ENCODE assay signal across 8 mouse cellular contexts in genomic region chr9:65215494-65216126, GRCm38 (mm10). TPM values are rescaled to one million over a fixed set of nuclear protein-coding genes. Genes with fewer than 3 reads are reported as not detected.
DNase-seq lines count a peak whose midpoint lies in the region; ATAC-seq and TF ChIP-seq lines count a peak whose summit lies in the region.

No protein-coding gene starts in this region.

- 0 out of 2 replicates have a peak, but pooled peaks cover 2% of the 10 kb centered on the region for H3K4me1 ChIP-seq in forebrain, postnatal 0 days (ENCODE audit: insufficient read depth)
- H3K4me1 ChIP-seq in limb, embryonic 13.5 days = peaks cover 13% of the 10 kb centered on the region; the same call in 1 of the 2 replicates
- peaks cover 8% of the 10 kb centered on the region for H3K4me1 ChIP-seq in neural tube, embryonic 12.5 days

- no peaks in the 10 kb centered on the region for H3K36me3 ChIP-seq in forebrain, postnatal 0 days (ENCODE audit: insufficient read depth)
- H3K36me3 ChIP-seq in limb, embryonic 13.5 days = no peaks in the 10 kb centered on the region
- H3K36me3 ChIP-seq in neural tube, embryonic 12.5 days = no peaks in the 10 kb centered on the region

- H3K27ac ChIP-seq in forebrain, postnatal 0 days (ENCODE audit: low read depth, low read length) = peak overlapping the region; percentile 85
- H3K27ac ChIP-seq in limb, embryonic 13.5 days = peak overlapping the region; percentile 77
- H3K27ac ChIP-seq in neural tube, embryonic 12.5 days = peak overlapping the region; percentile 79

- H3K9me3 ChIP-seq in forebrain, postnatal 0 days (ENCODE audit: low read length) = no peaks in the 10 kb centered on the region
- no peaks in the 10 kb centered on the region for H3K9me3 ChIP-seq in limb, embryonic 13.5 days
- no peaks in the 10 kb centered on the region for H3K9me3 ChIP-seq in neural tube, embryonic 12.5 days

- WGBS in forebrain, postnatal 0 days = 12% methylated on average over 31 of the region's 31 CpGs
- WGBS in limb, embryonic 13.5 days = 7% methylated on average over 31 of the region's 31 CpGs
- WGBS in neural tube, embryonic 12.5 days = 11% methylated on average over 31 of the region's 31 CpGs

- TF ChIP-seq CTCF in forebrain, postnatal 0 days (IDR thresholded peaks at IDR 0.05; ENCODE audit: low read depth) = no peak

- H3K4me2 ChIP-seq in forebrain, postnatal 0 days (ENCODE audit: low read depth) = peak overlapping the region; percentile 96
- peak overlapping the region; percentile 94 for H3K4me2 ChIP-seq in limb, embryonic 13.5 days (replicated peaks)
- H3K4me2 ChIP-seq in neural tube, embryonic 12.5 days (replicated peaks) = peak overlapping the region; percentile 90

- ATAC-seq in forebrain, postnatal 0 days = no peak; the same call in 1 of the 2 replicates
- ATAC-seq in limb, embryonic 13.5 days (ENCODE audit: low FRiP score, low read depth) = peak; percentile 2; the same call in 1 of the 2 replicates
- ATAC-seq in neural tube, embryonic 12.5 days (ENCODE audit: low FRiP score, low read depth) = peak; percentile 45; the same call in 1 of the 2 replicates

- peak overlapping the region; percentile 61 for H3K4me3 ChIP-seq in forebrain, postnatal 0 days (ENCODE audit: low read depth, low read length)
- H3K4me3 ChIP-seq in limb, embryonic 13.5 days = peak overlapping the region; percentile 73
- peak overlapping the region; percentile 58 for H3K4me3 ChIP-seq in neural tube, embryonic 12.5 days

- H3K9ac ChIP-seq in forebrain, postnatal 0 days = peak overlapping the region; percentile 89
- peak overlapping the region; percentile 86 for H3K9ac ChIP-seq in limb, embryonic 13.5 days
- peak overlapping the region; percentile 83 for H3K9ac ChIP-seq in neural tube, embryonic 12.5 days

- H3K27me3 ChIP-seq in forebrain, postnatal 0 days (ENCODE audit: insufficient read depth, low read length) = no peaks in the 10 kb centered on the region
- H3K27me3 ChIP-seq in limb, embryonic 13.5 days = no peaks in the 10 kb centered on the region
- H3K27me3 ChIP-seq in neural tube, embryonic 12.5 days (replicated peaks) = no peaks in the 10 kb centered on the region

- DNase-seq in embryo, embryonic 10 days (ENCODE audit: low spot score) = peak; percentile 66
- no peak for DNase-seq in embryo, embryonic 9.5 days (ENCODE audit: extremely low spot score)
- DNase-seq in NIH3T3 (ENCODE audit: low read depth) = peak; percentile 66
- DNase-seq in forebrain, postnatal 0 days = no peak
- no peak for DNase-seq in left cerebral cortex, adult 8-10 months (ENCODE audit: low spot score in 2 of 2)
- DNase-seq in gastrocnemius, adult 8-10 months (ENCODE audit: low spot score in 2 of 2) = no peak

RNA-seq across cellular contexts. Expression of gene Parp16, which starts 20.5 kb away (rescaled TPM):
- 6.1 and 6.3 TPM in 2 replicates for total RNA-seq in forebrain, postnatal 0 days (2014; rRNA removed)
- polyA plus RNA-seq in forebrain, postnatal 0 days (2015; fragmentation: Nextera tagmentation; extraction: Ambion mirVana) = 4.2 and 6.7 TPM in 2 replicates
- 7.0 and 7.1 TPM in 2 replicates for polyA plus RNA-seq in limb, embryonic 13.5 days (2015; fragmentation: Nextera tagmentation; extraction: Ambion mirVana)
- 5.4 and 5.7 TPM in 2 replicates for polyA plus RNA-seq in neural tube, embryonic 12.5 days (2016; fragmentation: Nextera tagmentation; extraction: Ambion mirVana)
- total RNA-seq in left cerebral cortex, adult 8-10 months (2022) = 1 to 10 TPM; 3.4 to 4.8 (median 4.0) TPM
- 1 to 10 TPM; 3.3 to 5.2 (median 4.1) TPM for total RNA-seq in gastrocnemius, adult 8-10 months (2022)

RNA-seq across cellular contexts. Expression of gene Cilp, which starts 49.4 kb away (rescaled TPM):
- total RNA-seq in forebrain, postnatal 0 days (2014; rRNA removed) = 0.14 and 0.46 TPM in 2 replicates
- 0.09 and 0.16 TPM in 2 replicates for polyA plus RNA-seq in forebrain, postnatal 0 days (2015; fragmentation: Nextera tagmentation; extraction: Ambion mirVana)
- polyA plus RNA-seq in limb, embryonic 13.5 days (2015; fragmentation: Nextera tagmentation; extraction: Ambion mirVana) = 1.9 TPM in 2 replicates
- 0.33 and 0.47 TPM in 2 replicates for polyA plus RNA-seq in neural tube, embryonic 12.5 days (2016; fragmentation: Nextera tagmentation; extraction: Ambion mirVana)
- under 1 TPM in 3 of 4 experiments, not detected in 1; 0.13 to 0.23 (median 0.19) TPM for total RNA-seq in left cerebral cortex, adult 8-10 months (2022)
- total RNA-seq in gastrocnemius, adult 8-10 months (2022) = 10 to 100 TPM in 2 of 4 experiments, 1 to 10 TPM in 2; 3.3 to 14.7 (median 9.6) TPM

Comparison
In these comparisons a context has a peak if more than half of its experiments do, and no peak if none do; other contexts are left out.
1. DNase-seq: peak in embryo, embryonic 10 days (single experiment) and NIH3T3 (single experiment); none in embryo, embryonic 9.5 days (single experiment), forebrain, postnatal 0 days (single experiment), left cerebral cortex, adult 8-10 months (0 of 2) and gastrocnemius, adult 8-10 months (0 of 2).
2. Peak in every context shown above with its lines, with median percentiles within 50 percentile points of each other: H3K27ac ChIP-seq, H3K4me2 ChIP-seq, H3K4me3 ChIP-seq and H3K9ac ChIP-seq.